Mouse (Mus musculus): ENCODE data around the gene Lrrc8d. TPM values are rescaled to one million over a fixed set of nuclear protein-coding genes. Genes with fewer than 3 reads are reported as not detected.

Gene Lrrc8d
- polyA plus RNA-seq, 1 experiment, result 16.6 TPM

DNA sequence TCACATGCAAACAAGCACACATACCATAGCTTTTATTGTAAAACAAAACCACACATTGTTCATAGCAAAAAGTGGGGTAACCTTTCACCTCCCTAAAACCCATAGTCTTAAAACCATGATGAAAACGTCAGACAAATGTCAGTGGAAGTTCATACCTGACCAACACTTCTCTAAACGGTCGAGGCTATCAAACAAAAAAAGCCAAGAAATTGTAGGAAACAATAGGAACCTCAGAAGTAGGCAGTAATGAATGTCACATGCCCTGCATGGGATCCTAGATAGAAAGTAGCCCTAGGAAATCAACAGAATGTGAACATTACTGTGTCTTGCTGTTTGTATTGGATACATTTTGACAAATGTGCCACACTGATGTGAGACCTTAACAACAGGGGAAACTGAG lies 79.0 kb downstream of the Lrrc8d start:
- TF ChIP-seq CTCF (IDR thresholded peaks at IDR 0.05; ENCODE audit: insufficient read depth, low read length), result no peak
- TF ChIP-seq POLR2A (IDR thresholded peaks at IDR 0.05; ENCODE audit: borderline replicate concordance, extremely low read depth, low read depth, low read length), result no peak
- no peaks in the 10 kb centered on the region; the same call in 1 of the 2 replicates for H3K4me1 ChIP-seq (ENCODE audit: control insufficient read depth, insufficient read depth, low read length)
- 43% methylated on average over 3 of the region's 3 CpGs for WGBS
- no peak overlapping the region for H3K4me3 ChIP-seq (replicated peaks; ENCODE audit: extremely low read depth, low read depth, low read length)
- DNase-seq, result no peak

GRCm38 (mm10) chr5:105779331-105779730 lies 79.6 kb downstream of the Lrrc8d start:
- no peak overlapping the region for H3K4me3 ChIP-seq (replicated peaks; ENCODE audit: extremely low read depth, low read depth, low read length)
- H3K4me1 ChIP-seq (ENCODE audit: control insufficient read depth, insufficient read depth, low read length), result no peaks in the 10 kb centered on the region; the same call in 1 of the 2 replicates
- no peak for DNase-seq
- TF ChIP-seq CTCF (IDR thresholded peaks at IDR 0.05; ENCODE audit: insufficient read depth, low read length) (no peak), POLR2A (IDR thresholded peaks at IDR 0.05; ENCODE audit: borderline replicate concordance, extremely low read depth, low read depth, low read length) (no peak)
- WGBS, result 45% methylated on average over 5 of the region's 5 CpGs

- Histone ChIP-seq H3K4me3 (replicated peaks; ENCODE audit: extremely low read depth, low read depth, low read length) (no peak overlapping the region), H3K4me1 (ENCODE audit: control insufficient read depth, insufficient read depth, low read length) (peaks cover 5% of the 10 kb centered on the region)
- DNase-seq, result no peak
- WGBS, result 95% methylated on average over 13 of the region's 13 CpGs
- no peak for TF ChIP-seq POLR2A (IDR thresholded peaks at IDR 0.05; ENCODE audit: borderline replicate concordance, extremely low read depth, low read depth, low read length)
- TF ChIP-seq CTCF (IDR thresholded peaks at IDR 0.05; ENCODE audit: insufficient read depth, low read length), result no peak
These were observed 84.1 kb downstream of the Lrrc8d start for GRCm38 (mm10) chr5:105783848-105784247.

DNA sequence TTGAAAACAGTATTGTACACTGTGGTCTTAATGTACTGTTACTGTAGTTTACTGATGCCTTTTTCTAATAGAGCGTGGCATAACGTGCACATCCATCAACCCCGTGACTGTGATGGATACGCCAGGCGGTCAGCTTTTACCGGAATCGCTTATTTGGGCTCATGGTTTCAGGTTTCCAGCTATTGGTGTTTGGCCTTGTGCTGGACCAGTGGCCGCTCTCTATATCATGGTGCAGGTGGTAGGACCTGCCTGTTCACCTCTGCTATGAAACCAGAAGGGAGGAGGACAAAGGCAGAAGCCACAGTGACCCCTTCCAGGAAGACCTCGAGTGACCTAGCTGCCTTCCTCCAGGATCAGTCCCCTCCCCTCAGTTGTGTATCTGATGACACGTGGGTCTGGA lies 85.0 kb downstream of the Lrrc8d start:
- peaks cover 9% of the 10 kb centered on the region for H3K4me1 ChIP-seq (ENCODE audit: control insufficient read depth, insufficient read depth, low read length)
- TF ChIP-seq POLR2A (IDR thresholded peaks at IDR 0.05; ENCODE audit: borderline replicate concordance, extremely low read depth, low read depth, low read length), result no peak
- TF ChIP-seq CTCF (IDR thresholded peaks at IDR 0.05; ENCODE audit: insufficient read depth, low read length), result no peak
- H3K4me3 ChIP-seq (replicated peaks; ENCODE audit: extremely low read depth, low read depth, low read length), result no peak overlapping the region
- WGBS, result 79% methylated on average over 10 of the region's 10 CpGs
- no peak for DNase-seq

DNA sequence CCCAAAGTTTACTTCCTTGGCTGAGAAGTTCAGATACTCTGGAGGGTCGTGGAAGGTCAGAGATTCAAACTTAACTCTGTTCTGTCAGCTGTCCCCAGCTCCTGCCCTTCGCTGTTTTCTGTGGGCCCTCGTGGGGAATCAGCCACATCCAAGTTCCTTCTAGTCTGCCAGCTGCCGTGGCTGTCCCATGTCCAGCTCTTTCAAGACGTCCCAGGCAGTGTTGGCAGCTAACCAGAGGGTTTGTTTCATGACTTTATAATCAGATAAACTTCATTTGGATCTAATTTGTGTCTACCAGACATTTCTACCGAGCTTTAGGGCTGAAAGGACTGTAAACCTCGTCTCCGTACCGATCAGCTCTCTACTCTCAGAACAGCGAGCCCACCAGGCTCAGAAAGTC lies 87.8 kb downstream of the Lrrc8d start:
- H3K4me3 ChIP-seq (replicated peaks; ENCODE audit: extremely low read depth, low read depth, low read length), result no peak overlapping the region
- 30% methylated on average over 10 of the region's 10 CpGs for WGBS
- peaks cover 16% of the 10 kb centered on the region for H3K4me1 ChIP-seq (ENCODE audit: control insufficient read depth, insufficient read depth, low read length)
- TF ChIP-seq CTCF (IDR thresholded peaks at IDR 0.05; ENCODE audit: insufficient read depth, low read length) (no peak), POLR2A (IDR thresholded peaks at IDR 0.05; ENCODE audit: borderline replicate concordance, extremely low read depth, low read depth, low read length) (no peak)
- DNase-seq, result no peak

GRCm38 (mm10) chr5:105789801-105790200 lies 90.0 kb downstream of the Lrrc8d start:
- WGBS, result 26% methylated on average over 5 of the region's 5 CpGs
- Histone ChIP-seq H3K4me1 (ENCODE audit: control insufficient read depth, insufficient read depth, low read length) (peaks cover 24% of the 10 kb centered on the region), H3K4me3 (replicated peaks; ENCODE audit: extremely low read depth, low read depth, low read length) (no peak overlapping the region)
- no peak for TF ChIP-seq POLR2A (IDR thresholded peaks at IDR 0.05; ENCODE audit: borderline replicate concordance, extremely low read depth, low read depth, low read length)
- TF ChIP-seq CTCF (IDR thresholded peaks at IDR 0.05; ENCODE audit: insufficient read depth, low read length), result no peak
- no peak for DNase-seq

DNA sequence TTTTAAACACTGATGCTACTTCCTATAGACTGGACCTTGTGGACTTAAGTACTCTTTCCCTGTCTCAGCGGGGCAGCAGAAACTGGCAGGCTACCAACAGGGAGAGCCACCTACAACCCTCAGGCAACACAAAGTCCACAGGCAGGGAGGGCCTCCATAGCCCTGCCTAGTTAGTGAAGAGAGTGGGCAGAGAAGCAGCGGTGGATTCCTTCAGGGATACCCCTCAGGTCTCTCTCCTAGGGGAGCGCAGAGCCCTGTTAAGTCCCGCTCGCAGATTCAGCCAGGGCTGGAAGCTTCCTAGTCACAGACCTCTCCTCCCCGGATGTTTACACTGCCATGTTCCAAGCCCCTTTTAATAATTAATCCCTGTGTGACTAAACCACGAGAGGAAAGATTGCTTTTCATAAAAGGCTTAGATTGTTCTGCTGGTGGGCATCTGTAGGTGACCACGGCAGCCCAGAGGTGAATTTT lies 92.6 kb downstream of the Lrrc8d start:
- WGBS, result 15% methylated on average over 8 of the region's 8 CpGs
- peaks cover 22% of the 10 kb centered on the region for H3K4me1 ChIP-seq (ENCODE audit: control insufficient read depth, insufficient read depth, low read length)
- DNase-seq, result peak; percentile 44
- H3K4me3 ChIP-seq (replicated peaks; ENCODE audit: extremely low read depth, low read depth, low read length), result peak overlapping the region; percentile 18
- no peak for TF ChIP-seq POLR2A (IDR thresholded peaks at IDR 0.05; ENCODE audit: borderline replicate concordance, extremely low read depth, low read depth, low read length)
- no peak for TF ChIP-seq CTCF (IDR thresholded peaks at IDR 0.05; ENCODE audit: insufficient read depth, low read length)

DNA sequence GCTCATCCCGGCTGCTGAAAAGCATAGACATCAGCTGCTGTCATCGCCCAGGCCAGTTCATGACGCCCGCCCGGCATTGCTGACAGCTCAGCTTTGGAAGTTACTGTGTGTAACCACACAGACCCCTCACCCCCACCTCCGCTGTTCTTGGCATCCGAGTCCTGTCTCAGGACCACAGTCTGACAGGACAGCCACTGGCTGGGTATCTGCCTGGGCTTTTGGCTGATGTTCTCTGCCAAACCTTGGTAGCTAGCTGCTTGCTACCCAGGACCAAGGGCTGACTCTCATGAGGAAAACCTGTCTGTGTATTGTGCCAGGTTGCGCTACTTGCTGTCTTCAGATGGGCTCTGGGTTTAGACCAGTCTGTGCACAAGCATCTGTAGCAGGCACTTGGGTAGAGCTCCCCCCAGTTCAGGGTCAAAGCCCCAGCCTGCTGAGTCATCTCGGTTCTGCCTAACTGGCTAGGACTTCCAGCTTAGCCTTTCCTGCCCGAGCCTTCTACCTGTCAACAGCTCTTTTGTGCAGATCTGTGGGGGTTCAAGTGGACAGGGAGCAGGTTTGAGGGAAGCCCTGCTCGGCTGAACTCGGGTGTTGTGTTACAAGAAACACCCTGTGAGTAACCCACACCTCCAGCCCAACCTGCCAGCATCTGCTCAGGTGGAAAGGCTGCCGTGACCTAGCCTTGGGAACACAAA lies 93.2 kb downstream of the Lrrc8d start:
- peak overlapping the region; percentile 18 for H3K4me3 ChIP-seq (replicated peaks; ENCODE audit: extremely low read depth, low read depth, low read length)
- 38% methylated on average over 13 of the region's 13 CpGs for WGBS
- TF ChIP-seq POLR2A (IDR thresholded peaks at IDR 0.05; ENCODE audit: borderline replicate concordance, extremely low read depth, low read depth, low read length) (no peak), CTCF (IDR thresholded peaks at IDR 0.05; ENCODE audit: insufficient read depth, low read length) (no peak)
- DNase-seq, result no peak
- peaks cover 22% of the 10 kb centered on the region for H3K4me1 ChIP-seq (ENCODE audit: control insufficient read depth, insufficient read depth, low read length)

DNA sequence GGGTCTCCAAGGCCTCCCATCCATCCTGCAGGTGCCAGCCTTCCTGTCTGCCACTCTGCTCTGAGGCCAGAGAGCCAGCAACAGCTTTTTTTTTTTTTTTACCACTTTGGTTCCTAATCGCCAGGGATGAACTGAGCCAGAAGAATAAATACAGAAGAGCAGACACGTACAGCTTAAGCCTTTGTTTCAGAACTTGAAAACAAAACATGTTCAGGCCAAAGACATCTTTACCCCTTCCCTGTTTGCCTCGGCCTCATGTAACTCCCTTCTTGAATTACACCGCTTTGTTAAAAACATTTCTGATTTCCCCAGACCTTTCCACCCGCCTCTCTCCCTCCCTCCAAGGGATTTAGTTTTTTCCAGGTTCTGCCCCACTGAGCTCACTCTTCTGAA lies 93.8 kb downstream of the Lrrc8d start:
- Histone ChIP-seq H3K4me3 (replicated peaks; ENCODE audit: extremely low read depth, low read depth, low read length) (no peak overlapping the region), H3K4me1 (ENCODE audit: control insufficient read depth, insufficient read depth, low read length) (peaks cover 27% of the 10 kb centered on the region)
- TF ChIP-seq POLR2A (IDR thresholded peaks at IDR 0.05; ENCODE audit: borderline replicate concordance, extremely low read depth, low read depth, low read length) (no peak), CTCF (IDR thresholded peaks at IDR 0.05; ENCODE audit: insufficient read depth, low read length) (no peak)
- 64% methylated on average over 5 of the region's 5 CpGs for WGBS
- DNase-seq, result no peak

GRCm38 (mm10) chr5:105798421-105798820 lies 98.7 kb downstream of the Lrrc8d start:
- Histone ChIP-seq H3K4me3 (replicated peaks; ENCODE audit: extremely low read depth, low read depth, low read length) (no peak overlapping the region), H3K4me1 (ENCODE audit: control insufficient read depth, insufficient read depth, low read length) (peaks cover 19% of the 10 kb centered on the region)
- WGBS, result 31% methylated on average over 4 of the region's 4 CpGs
- TF ChIP-seq POLR2A (IDR thresholded peaks at IDR 0.05; ENCODE audit: borderline replicate concordance, extremely low read depth, low read depth, low read length) (no peak), CTCF (IDR thresholded peaks at IDR 0.05; ENCODE audit: insufficient read depth, low read length) (no peak)
- no peak for DNase-seq
